Mouse (Mus musculus) hindbrain, embryonic 14.5 days (tissue): ENCODE measurements around the gene Eloa. TPM values are rescaled to one million over a fixed set of nuclear protein-coding genes. Genes with fewer than 3 reads are reported as not detected.

ENCODE experiments used
- ATAC-seq: fragments of 200-750 bp; cut with Nextera tagmentation; 2 replicates; pipeline ENCODE4 v1.8.0; 2017; ENCODE audit warnings: moderate number of reproducible peaks, mild to moderate bottlenecking, moderate TSS enrichment, moderate library complexity; ENCODE audit not compliant: low FRiP score
- DNase-seq: peaks from one replicate; pipeline ENCODE4 v3.0.0-alpha.2; 2015; ENCODE audit warnings: low spot score
- H3K27ac ChIP-seq: fragments of 300-500 bp; sonication (generic); 2 replicates; pipeline ENCODE4 v1.5.1; 2014; ENCODE audit warnings: mild to moderate bottlenecking, moderate library complexity
- H3K27me3 ChIP-seq: fragments of 300-500 bp; sonication (generic); 2 replicates; pipeline ENCODE4 v1.6.1; 2014; ENCODE audit warnings: mild to moderate bottlenecking, low read length, mixed read lengths; ENCODE audit not compliant: control insufficient read depth, insufficient read depth
- H3K36me3 ChIP-seq: fragments of 300-500 bp; sonication (generic); replicated peaks from 2 replicates; pipeline ENCODE4 v1.6.1; 2014; ENCODE audit not compliant: control insufficient read depth, insufficient read depth
- H3K4me1 ChIP-seq: fragments of 300-500 bp; sonication (generic); replicated peaks from 2 replicates; pipeline ENCODE4 v1.6.1; 2014; ENCODE audit warnings: antibody characterized with exemption, low read length, mixed read lengths; ENCODE audit not compliant: control insufficient read depth, insufficient read depth
- H3K4me2 ChIP-seq: fragments of 300-500 bp; sonication (generic); replicated peaks from 2 replicates; pipeline ENCODE4 v1.6.1; 2014; ENCODE audit warnings: mild to moderate bottlenecking, moderate library complexity
- H3K4me3 ChIP-seq: fragments of 300-500 bp; sonication (generic); replicated peaks from 2 replicates; pipeline ENCODE4 v1.5.1; 2014; ENCODE audit warnings: mild to moderate bottlenecking, low read length
- H3K9ac ChIP-seq: fragments of 300-500 bp; sonication (generic); 2 replicates; pipeline ENCODE4 v1.6.1; 2014
- H3K9me3 ChIP-seq: fragments of 300-500 bp; sonication (generic); 2 replicates; pipeline ENCODE4 v1.6.1; 2016; ENCODE audit warnings: low read length; ENCODE audit not compliant: control insufficient read depth
- WGBS: fragments of 180-500 bp; shearing (Covaris S2); extraction: QIAGEN DNeasy Blood & Tissue Kit; methylation state at CpG from one replicate; pipeline ENCODE4 v1.1.7; 2014; 5-methylcytosine and 5-hydroxymethylcytosine counted together
- polyA plus RNA-seq: library from polyadenylated mRNA; unstranded; fragments of >200 nt; fragmentation: Nextera tagmentation; extraction: Ambion mirVana; gene quantifications from 2 replicates; pipeline ENCODE4 v1.2.1, GENCODE M21; 2014

The Eloa gene
- polyA plus RNA-seq, 1 experiment from 2014 or later = 31.1 TPM

GRCm38 (mm10) chr4:135972911-135973811, 48.4 kb downstream of the Eloa start:
- no peaks in the 10 kb centered on the region for H3K27me3 ChIP-seq
- DNase-seq (no peak), ATAC-seq (no peak)
- H3K4me2 ChIP-seq = peak overlapping the region; percentile 85
- H3K4me3 ChIP-seq = peak overlapping the region; percentile 67
- no peaks in the 10 kb centered on the region for H3K9me3 ChIP-seq
- peaks cover 58% of the 10 kb centered on the region for H3K36me3 ChIP-seq
- H3K27ac ChIP-seq = no peak overlapping the region
- WGBS = 77% methylated on average over 13 of the region's 13 CpGs
- H3K4me1 ChIP-seq = peaks cover 9% of the 10 kb centered on the region
- peak overlapping the region; percentile 79; the same call in 1 of the 2 replicates for H3K9ac ChIP-seq

GRCm38 (mm10) chr4:135972556-135972906, 49.0 kb downstream of the Eloa start, which contains the start of gene Lypla2:
Gene Lypla2, minus strand, starts transcription at chr4:135972626.
- peak within 1 kb of the TSS; percentile 79 for H3K9ac ChIP-seq
- 2% methylated on average over 19 of the region's 19 CpGs for WGBS
- ATAC-seq = peak; percentile 80
- no peaks in the 10 kb centered on the region for H3K9me3 ChIP-seq
- H3K4me3 ChIP-seq = peak within 1 kb of the TSS; percentile 67
- H3K27ac ChIP-seq = peak within 1 kb of the TSS; percentile 49; the same call in 1 of the 2 replicates
- DNase-seq = peak; percentile 85
- no peaks in the 10 kb centered on the region for H3K27me3 ChIP-seq
- peak within 1 kb of the TSS; percentile 85 for H3K4me2 ChIP-seq
- peaks cover 9% of the 10 kb centered on the region for H3K4me1 ChIP-seq
- peaks cover 61% of the 10 kb centered on the region for H3K36me3 ChIP-seq

DNA sequence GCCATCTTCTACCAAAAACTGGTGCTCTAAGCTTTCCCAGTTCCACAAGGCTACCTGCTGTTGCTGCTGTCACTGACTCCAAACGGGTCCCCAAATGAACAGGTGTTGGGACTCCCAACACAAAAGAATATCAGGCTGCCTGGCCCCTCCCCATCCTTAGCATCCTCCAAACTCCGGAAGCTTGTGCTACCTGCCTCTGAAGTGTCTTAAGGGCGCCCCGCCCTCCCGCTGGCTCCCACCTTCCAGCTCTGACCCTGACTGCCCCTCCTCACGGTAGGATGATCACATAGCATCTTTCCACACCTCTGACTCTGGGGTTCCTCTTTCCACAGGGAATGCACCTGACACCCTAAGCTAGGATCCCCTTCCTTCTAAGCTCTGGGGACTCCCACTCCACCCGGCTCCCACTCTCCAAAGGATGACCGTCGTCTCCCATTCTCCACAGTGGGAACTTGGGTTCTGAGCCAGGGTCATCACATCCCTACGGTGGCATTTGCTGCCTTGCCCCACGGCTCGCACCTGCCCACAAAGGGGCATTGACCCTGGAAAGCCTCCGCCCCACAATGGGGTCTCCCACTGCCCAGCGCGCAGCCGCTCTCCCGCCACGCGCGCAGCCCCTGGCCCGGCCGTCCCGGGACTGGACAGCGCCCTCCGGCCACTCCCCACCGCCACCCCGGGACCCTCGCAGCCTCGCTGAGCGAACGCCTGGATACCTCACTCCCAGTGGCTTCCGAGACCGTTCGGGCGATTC, 49.6 kb downstream of the Eloa start:
- Histone ChIP-seq H3K4me1 (peaks cover 9% of the 10 kb centered on the region), H3K27me3 (no peaks in the 10 kb centered on the region), H3K4me3 (peak overlapping the region; percentile 67), H3K27ac (peak overlapping the region; percentile 49; the same call in 1 of the 2 replicates), H3K4me2 (peak overlapping the region; percentile 85), H3K36me3 (peaks cover 61% of the 10 kb centered on the region), H3K9me3 (no peaks in the 10 kb centered on the region), H3K9ac (peak overlapping the region; percentile 79)
- no peak; the same call in 1 of the 2 replicates for ATAC-seq
- no peak for DNase-seq
- WGBS = under 1% methylated on average over 35 of the region's 35 CpGs

GRCm38 (mm10) chr4:135970585-135970984, 51.0 kb downstream of the Eloa start:
- 90% methylated on average over 11 of the region's 11 CpGs for WGBS
- Histone ChIP-seq H3K36me3 (peaks cover 60% of the 10 kb centered on the region), H3K4me1 (peaks cover 9% of the 10 kb centered on the region), H3K9me3 (no peaks in the 10 kb centered on the region), H3K27me3 (no peaks in the 10 kb centered on the region), H3K4me2 (no peak overlapping the region; the same call in 1 of the 2 replicates), H3K27ac (no peak overlapping the region), H3K4me3 (no peak overlapping the region), H3K9ac (no peak overlapping the region)
- ATAC-seq (no peak), DNase-seq (no peak)

GRCm38 (mm10) chr4:135969070-135969750, 52.4 kb downstream of the Eloa start:
- H3K27me3 ChIP-seq = no peaks in the 10 kb centered on the region
- 79% methylated on average over 13 of the region's 13 CpGs for WGBS

GRCm38 (mm10) chr4:135968271-135968869, 53.2 kb downstream of the Eloa start:
- ATAC-seq (no peak), DNase-seq (no peak)
- Histone ChIP-seq H3K4me3 (no peak overlapping the region), H3K4me2 (no peak overlapping the region), H3K27ac (no peak overlapping the region), H3K4me1 (peaks cover 20% of the 10 kb centered on the region), H3K36me3 (peaks cover 50% of the 10 kb centered on the region), H3K9me3 (no peaks in the 10 kb centered on the region), H3K9ac (no peak overlapping the region), H3K27me3 (no peaks in the 10 kb centered on the region)
- 69% methylated on average over 19 of the region's 19 CpGs for WGBS

More at GRCm38 (mm10) chr4:135969070-135969750, 52.4 kb downstream of the Eloa start:
- Histone ChIP-seq H3K27ac (no peak overlapping the region), H3K4me3 (no peak overlapping the region), H3K4me1 (peaks cover 17% of the 10 kb centered on the region), H3K36me3 (peaks cover 50% of the 10 kb centered on the region), H3K9me3 (no peaks in the 10 kb centered on the region), H3K9ac (no peak overlapping the region), H3K4me2 (no peak overlapping the region)
- DNase-seq (no peak), ATAC-seq (no peak)

- DNase-seq (no peak), ATAC-seq (no peak)
- H3K4me2 ChIP-seq = no peak overlapping the region
- H3K9me3 ChIP-seq = no peaks in the 10 kb centered on the region
- H3K27ac ChIP-seq = no peak overlapping the region
- no peaks in the 10 kb centered on the region for H3K27me3 ChIP-seq
- H3K36me3 ChIP-seq = peaks cover 50% of the 10 kb centered on the region
- H3K4me1 ChIP-seq = peaks cover 26% of the 10 kb centered on the region
- no peak overlapping the region for H3K4me3 ChIP-seq
- 92% methylated on average over 18 of the region's 18 CpGs for WGBS
- H3K9ac ChIP-seq = no peak overlapping the region
Observed at GRCm38 (mm10) chr4:135967086-135967760, 54.3 kb downstream of the Eloa start.

- H3K27me3 ChIP-seq = no peaks in the 10 kb centered on the region
- H3K9me3 ChIP-seq = no peaks in the 10 kb centered on the region
- no peak overlapping the region for H3K27ac ChIP-seq
- ATAC-seq (no peak), DNase-seq (no peak)
- 95% methylated on average over 16 of the region's 16 CpGs for WGBS
- H3K4me2 ChIP-seq = no peak overlapping the region
- H3K4me1 ChIP-seq = peaks cover 20% of the 10 kb centered on the region
- H3K4me3 ChIP-seq = no peak overlapping the region
- peaks cover 50% of the 10 kb centered on the region for H3K36me3 ChIP-seq
- no peak overlapping the region for H3K9ac ChIP-seq
Observed at GRCm38 (mm10) chr4:135966283-135966682, 55.3 kb downstream of the Eloa start.
